Mouse (Mus musculus) C2C12 (cell line): ENCODE measurements around the gene Btbd11. TPM values are rescaled to one million over a fixed set of nuclear protein-coding genes. Genes with fewer than 3 reads are reported as not detected.
"Not testable (repeated sequence)": the region's sequence is repeated elsewhere in the genome, so short reads cannot be mapped to it uniquely, and the experiment has no call there.

ENCODE experiments used
- H3K27me3 ChIP-seq: one replicate; pipeline ENCODE4 v1.6.1; 2011; ENCODE audit not compliant: control insufficient read depth, insufficient read depth, insufficient read length
- H3K36me3 ChIP-seq: one replicate; pipeline ENCODE4 v1.6.1; 2011; ENCODE audit not compliant: control insufficient read depth, insufficient read depth
- H3K4me3 ChIP-seq: one replicate; pipeline ENCODE4 v1.5.1; 2011; ENCODE audit warnings: mild to moderate bottlenecking, control low read depth; ENCODE audit not compliant: poor library complexity, insufficient read depth, severe bottlenecking
- H3K79me2 ChIP-seq: one replicate; pipeline ENCODE4 v1.6.1; 2011; ENCODE audit not compliant: control insufficient read depth, insufficient read depth
- H3K79me3 ChIP-seq: one replicate; pipeline ENCODE4 v1.6.1; 2011; ENCODE audit warnings: low read depth, control low read depth
- H3ac ChIP-seq: one replicate; pipeline ENCODE3; 2011; ENCODE audit warnings: low read depth; ENCODE audit not compliant: control insufficient read depth, insufficient read length
- CEBPB ChIP-seq: IDR thresholded peaks from one replicate; pipeline ENCODE4 v1.6.1; 2011; ENCODE audit warnings: low read depth, mild to moderate bottlenecking, control low read depth, moderate library complexity
- CTCF ChIP-seq: IDR thresholded peaks from one replicate; pipeline ENCODE4 v1.5.1; 2011; ENCODE audit not compliant: control insufficient read depth, insufficient read depth, insufficient read length
- FOSL1 ChIP-seq: IDR thresholded peaks from one replicate; pipeline ENCODE4 v1.8.0; 2011; ENCODE audit warnings: mild to moderate bottlenecking, low read length; ENCODE audit not compliant: poor library complexity, insufficient read depth, severe bottlenecking
- MAX ChIP-seq: IDR thresholded peaks from one replicate; pipeline ENCODE4 v1.6.1; 2011; ENCODE audit warnings: mild to moderate bottlenecking, control low read depth
- MYOD1 ChIP-seq: IDR thresholded peaks from one replicate; pipeline ENCODE4 v1.6.1; 2011; ENCODE audit warnings: low read depth; ENCODE audit not compliant: control insufficient read depth, insufficient read length
- MYOG ChIP-seq: IDR thresholded peaks from one replicate; pipeline ENCODE4 v1.6.1; 2011; ENCODE audit not compliant: control insufficient read depth, insufficient read length; ENCODE audit errors: extremely low read depth
- USF1 ChIP-seq: IDR thresholded peaks from one replicate; pipeline ENCODE4 v1.6.1; 2011; ENCODE audit warnings: low read depth, mild to moderate bottlenecking, control low read depth, moderate library complexity
- polyA plus RNA-seq: library from polyadenylated mRNA; unstranded; fragments of >200 nt; fragmentation: generic; extraction: Trizol; gene quantifications from one replicate; pipeline ENCODE4 v1.2.1, GENCODE M21; 2012; ENCODE audit warnings: missing spikeins

The Btbd11 gene
- polyA plus RNA-seq, 1 experiment: 11.7 TPM

GRCm38 (mm10) chr10:85651706-85652105 is 265.1 kb downstream of the Btbd11 start:
- Histone ChIP-seq H3K79me3 (no peaks in the 10 kb centered on the region), H3ac (no peak overlapping the region), H3K27me3 (no peaks in the 10 kb centered on the region), H3K79me2 (no peaks in the 10 kb centered on the region), H3K4me3 (no peak overlapping the region), H3K36me3 (no peaks in the 10 kb centered on the region)
- TF ChIP-seq MYOD1 (no peak), MAX (peak; percentile 34), MYOG (no peak), CTCF (peak; percentile 35), USF1 (no peak), CEBPB (no peak), FOSL1 (no peak)

- Histone ChIP-seq H3K79me3 (no peaks in the 10 kb centered on the region), H3K36me3 (no peaks in the 10 kb centered on the region), H3K4me3 (no peak overlapping the region), H3K27me3 (no peaks in the 10 kb centered on the region), H3ac (no peak overlapping the region), H3K79me2 (no peaks in the 10 kb centered on the region)
- TF ChIP-seq MAX (peak; percentile 39), CEBPB (no peak), USF1 (no peak), MYOG (no peak), MYOD1 (peak; percentile 86)
Observed at GRCm38 (mm10) chr10:85655881-85656280, 269.3 kb downstream of the Btbd11 start.

GRCm38 (mm10) chr10:85657886-85658285 is 271.3 kb downstream of the Btbd11 start:
- TF ChIP-seq MAX: no peak
- no peak for TF ChIP-seq MYOG
- no peak for TF ChIP-seq CEBPB
- TF ChIP-seq USF1: no peak
- TF ChIP-seq CTCF: no peak
- TF ChIP-seq MYOD1: no peak
- no peak for TF ChIP-seq FOSL1
- no peaks in the 10 kb centered on the region for H3K36me3 ChIP-seq

DNA sequence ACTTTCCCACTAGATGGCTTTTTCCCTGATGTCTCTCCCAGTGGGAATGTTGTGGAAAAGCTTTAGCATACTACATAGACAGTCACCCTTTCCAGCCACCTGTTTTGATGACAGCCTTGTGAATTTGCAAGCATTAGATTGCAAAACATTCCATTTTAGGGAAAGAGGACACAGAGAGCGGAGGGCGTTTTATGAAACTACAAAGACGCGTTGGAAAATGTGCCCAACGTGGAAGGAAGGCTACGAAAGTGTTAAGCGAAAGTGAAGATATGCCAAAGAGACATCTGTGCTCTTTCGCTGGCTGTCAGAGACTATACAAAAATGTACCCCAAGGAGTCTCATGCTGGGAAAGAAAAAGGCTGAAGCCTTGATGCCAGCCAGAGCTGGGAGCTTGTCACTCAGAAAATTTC is 286.9 kb downstream of the Btbd11 start:
- Histone ChIP-seq H3K4me3 (no peak overlapping the region), H3K79me2 (no peaks in the 10 kb centered on the region), H3K79me3 (no peaks in the 10 kb centered on the region), H3ac (no peak overlapping the region), H3K27me3 (no peaks in the 10 kb centered on the region), H3K36me3 (no peaks in the 10 kb centered on the region)
- no peak for TF ChIP-seq MYOG

More at GRCm38 (mm10) chr10:85657886-85658285, 271.3 kb downstream of the Btbd11 start:
- no peaks in the 10 kb centered on the region for H3K79me3 ChIP-seq
- no peaks in the 10 kb centered on the region for H3K27me3 ChIP-seq
- no peak overlapping the region for H3ac ChIP-seq
- no peaks in the 10 kb centered on the region for H3K79me2 ChIP-seq
- H3K4me3 ChIP-seq: no peak overlapping the region

DNA sequence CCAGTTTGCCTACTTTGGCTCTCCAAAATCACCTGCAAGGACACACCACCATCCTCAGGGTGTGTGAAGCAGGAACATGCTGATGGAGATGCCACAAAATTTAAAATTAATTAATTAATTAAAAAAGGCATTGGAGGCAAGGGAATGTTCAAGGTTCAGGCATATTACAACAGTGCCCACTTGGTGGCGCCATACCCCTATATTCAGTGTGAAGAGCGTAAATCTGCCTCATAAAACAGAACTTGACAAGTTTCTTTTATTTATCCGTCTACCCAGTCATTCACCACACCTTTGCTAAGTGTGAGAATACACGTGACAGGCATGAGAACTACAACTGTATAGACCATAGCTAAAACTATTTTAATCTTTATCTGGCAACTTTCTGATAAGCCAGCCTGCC is 292.0 kb downstream of the Btbd11 start:
- Histone ChIP-seq H3K4me3 (no peak overlapping the region), H3ac (no peak overlapping the region), H3K36me3 (no peaks in the 10 kb centered on the region), H3K27me3 (no peaks in the 10 kb centered on the region), H3K79me3 (no peaks in the 10 kb centered on the region), H3K79me2 (no peaks in the 10 kb centered on the region)
- TF ChIP-seq FOSL1: no peak
- TF ChIP-seq CTCF: peak; percentile 40

GRCm38 (mm10) chr10:85682446-85682845 is 295.8 kb downstream of the Btbd11 start:
- H3K79me3 ChIP-seq: no peaks in the 10 kb centered on the region
- H3ac ChIP-seq: no peak overlapping the region
- H3K27me3 ChIP-seq: no peaks in the 10 kb centered on the region
- H3K36me3 ChIP-seq: no peaks in the 10 kb centered on the region
- no peak for TF ChIP-seq MYOG
- no peak for TF ChIP-seq MAX
- TF ChIP-seq CEBPB: no peak
- TF ChIP-seq CTCF: no peak
- TF ChIP-seq FOSL1: no peak
- TF ChIP-seq USF1: no peak
- TF ChIP-seq MYOD1: no peak
- H3K79me2 ChIP-seq: no peaks in the 10 kb centered on the region
- no peak overlapping the region for H3K4me3 ChIP-seq

GRCm38 (mm10) chr10:85694429-85694828 is 307.8 kb downstream of the Btbd11 start:
- H3K36me3 ChIP-seq, H3K4me3 ChIP-seq, H3K27me3 ChIP-seq, H3K79me2 ChIP-seq, H3ac ChIP-seq, H3K79me3 ChIP-seq: not testable (repeated sequence)
